17 mouse cellular contexts compared by ENCODE assay signal in genomic region chr8:86765155-86765554, GRCm38 (mm10). TPM values are rescaled to one million over a fixed set of nuclear protein-coding genes. Genes with fewer than 3 reads are reported as not detected.
A peak's percentile ranks its signal among the peaks of the same experiment; 100 is the strongest.
DNase-seq lines count a peak whose midpoint lies in the region; ATAC-seq and TF ChIP-seq lines count a peak whose summit lies in the region.
"Had no signal": no experiment of that assay in that cellular context is flagged by ENCODE, and none has a peak within 500 bp of the region (broad histone marks: within the 10 kb centered on the region; RNA-seq: fewer than 3 reads in every experiment).

No protein-coding gene starts in this region.

- WGBS in liver, embryonic 12.5 days (ENCODE audit: insufficient replicate concordance) = 60% methylated on average over 10 of the region's 10 CpGs

- TF ChIP-seq POLR2A in MEL (IDR thresholded peaks at IDR 0.05; ENCODE audit: control insufficient read depth in 1 of 2, insufficient read depth in 1 of 2, low read depth in 1 of 2, low read length in 2 of 2, poor library complexity in 1 of 2) = no peak

- ATAC-seq in liver, embryonic 12.5 days = peak; percentile 82
- ATAC-seq: intestine, postnatal 0 days had no signal

- H3K9me3 ChIP-seq in MEL (replicated peaks; ENCODE audit: insufficient read depth, low read length) = no peaks in the 10 kb centered on the region
- no peaks in the 10 kb centered on the region for H3K9me3 ChIP-seq in liver, embryonic 12.5 days (replicated peaks)
- H3K9me3 ChIP-seq: embryonic facial prominence, embryonic 13.5 days; forebrain, embryonic 12.5 days; heart, embryonic 12.5 days had no signal

- H3K27me3 ChIP-seq in MEL (ENCODE audit: control insufficient read depth in 1 of 2, insufficient read depth in 2 of 2, low read length in 2 of 2) = no peaks in the 10 kb centered on the region; a peak in 2 of 4 replicates
- peaks cover 39% of the 10 kb centered on the region for H3K27me3 ChIP-seq in liver, embryonic 12.5 days (replicated peaks)
- H3K27me3 ChIP-seq: embryonic facial prominence, embryonic 13.5 days; forebrain, embryonic 12.5 days; heart, embryonic 12.5 days had no signal

- H3K27ac ChIP-seq in MEL (ENCODE audit: control insufficient read depth, low read depth, low read length) = no peak overlapping the region
- H3K27ac ChIP-seq in liver, embryonic 12.5 days = no peak overlapping the region
- H3K27ac ChIP-seq: embryonic facial prominence, embryonic 13.5 days; forebrain, embryonic 12.5 days had no signal

- H3K4me3 ChIP-seq in MEL (ENCODE audit: control insufficient read depth in 1 of 2, insufficient read depth in 1 of 2, low read depth in 2 of 2, low read length in 2 of 2) = no peak overlapping the region
- H3K4me3 ChIP-seq in liver, embryonic 12.5 days = no peak overlapping the region
- H3K4me3 ChIP-seq: embryonic facial prominence, embryonic 13.5 days; forebrain, embryonic 12.5 days; heart, embryonic 12.5 days had no signal

- H3K79me2 ChIP-seq in MEL (ENCODE audit: control insufficient read depth, insufficient read depth, low read length, poor library complexity) = no peaks in the 10 kb centered on the region

- TF ChIP-seq CTCF in MEL (IDR thresholded peaks at IDR 0.05 in 2 of 3, conservative IDR thresholded peaks at IDR 0.05 in 1 of 3; ENCODE audit: control insufficient read depth in 1 of 3, insufficient read depth in 1 of 3, low read depth in 2 of 3, low read length in 3 of 3, poor library complexity in 1 of 3, severe bottlenecking in 1 of 3) = no peak

- peaks cover 0 to 10% of the 10 kb centered on the region in 2 experiments; a peak in 2 of 4 replicates for H3K36me3 ChIP-seq in MEL (ENCODE audit: control insufficient read depth in 1 of 2, insufficient read depth in 2 of 2, low read length in 2 of 2)
- no peaks in the 10 kb centered on the region for H3K36me3 ChIP-seq in liver, embryonic 12.5 days
- H3K36me3 ChIP-seq: embryonic facial prominence, embryonic 13.5 days; forebrain, embryonic 12.5 days; heart, embryonic 12.5 days had no signal

- peak overlapping the region; percentile 31 for H3K4me2 ChIP-seq in liver, embryonic 12.5 days
- H3K4me2 ChIP-seq: embryonic facial prominence, embryonic 13.5 days; forebrain, embryonic 12.5 days; heart, embryonic 12.5 days; lung, embryonic 14.5 days had no signal

- H3K9ac ChIP-seq in MEL (ENCODE audit: control insufficient read depth, low read depth, low read length, poor library complexity, severe bottlenecking) = no peak overlapping the region
- no peak overlapping the region for H3K9ac ChIP-seq in liver, embryonic 12.5 days
- H3K9ac ChIP-seq: embryonic facial prominence, embryonic 13.5 days; forebrain, embryonic 12.5 days; heart, embryonic 12.5 days; lung, embryonic 14.5 days had no signal

- peak; percentile 82 for DNase-seq in MEL (ENCODE audit: low read depth, low spot score)
- peak; percentile 59 for DNase-seq in c-Kit-negative CD71-positive TER-119-positive erythroid progenitor cells, embryonic 14.5 days (ENCODE audit: low read depth, low spot score)
- DNase-seq in spleen, postnatal 14 days (ENCODE audit: low spot score in 2 of 2) = peak; percentile 17 to 29
- no peak for DNase-seq in ovary, postnatal 10 days (ENCODE audit: low spot score)
- DNase-seq in frontal cortex, postnatal 14 days (ENCODE audit: low spot score in 2 of 2) = no peak
- no peak for DNase-seq in layer of hippocampus, adult 11-12 months (ENCODE audit: low spot score)
- DNase-seq: cerebellum, postnatal 36 days; gastrocnemius, postnatal 10 days; kidney, postnatal 25 days; left cerebral cortex, postnatal 4 days; lung, embryonic 14.5 days had no signal

- peak in 1 of 2 experiments; percentile 15; a peak in 1 of 4 replicates for TF ChIP-seq EP300 in MEL (IDR thresholded peaks at IDR 0.05; ENCODE audit: low read depth in 1 of 2, low read length in 2 of 2)

- no peak for TF ChIP-seq RAD21 in MEL (IDR thresholded peaks at IDR 0.05; ENCODE audit: low read depth, low read length)

- peaks cover 5 to 23% of the 10 kb centered on the region in 2 experiments for H3K4me1 ChIP-seq in MEL (ENCODE audit: control insufficient read depth in 1 of 2, insufficient read depth in 2 of 2, low read length in 2 of 2)
- peaks cover 17% of the 10 kb centered on the region for H3K4me1 ChIP-seq in liver, embryonic 12.5 days
- H3K4me1 ChIP-seq: forebrain, embryonic 12.5 days had no signal

TF ChIP-seq in MEL, 35 proteins besides CTCF, POLR2A, EP300 and RAD21:
- TF ChIP-seq SMC3 (IDR thresholded peaks at IDR 0.05; ENCODE audit: low read depth, low read length) (no peak), MAX (IDR thresholded peaks at IDR 0.05; ENCODE audit: low read length) (peak; percentile 89), MAZ (IDR thresholded peaks at IDR 0.05; ENCODE audit: low read depth, low read length) (no peak), POLR2AphosphoS5 (IDR thresholded peaks at IDR 0.05; ENCODE audit: borderline replicate concordance, low read depth, low read length) (no peak), RCOR1 (IDR thresholded peaks at IDR 0.05; ENCODE audit: low read depth, low read length) (no peak), BHLHE40 (IDR thresholded peaks at IDR 0.05; ENCODE audit: borderline replicate concordance, low read depth, low read length) (peak; percentile 70), MXI1 (IDR thresholded peaks at IDR 0.05; ENCODE audit: low read depth, low read length) (peak; percentile 60; the same call in 1 of the 2 replicates), USF1 (IDR thresholded peaks at IDR 0.05; ENCODE audit: low read depth, low read length) (0 out of 2 replicates have a peak, but pooled peaks have one; percentile 43), NRF1 (IDR thresholded peaks at IDR 0.05; ENCODE audit: insufficient read depth, low read depth, low read length, poor library complexity, severe bottlenecking) (peak; percentile 58), MYC (IDR thresholded peaks at IDR 0.05; ENCODE audit: low read depth, low read length) (peak; percentile 96), SIN3A (IDR thresholded peaks at IDR 0.05; ENCODE audit: low read length) (0 out of 2 replicates have a peak, but pooled peaks have one; percentile 25), HCFC1 (IDR thresholded peaks at IDR 0.05; ENCODE audit: low read depth, low read length) (no peak)

RNA-seq across cellular contexts. Expression of gene Siah1a, which starts 19.4 kb away (rescaled TPM):
- 8.3 and 8.9 TPM in 2 replicates for total RNA-seq in MEL (2012; rRNA removed)
- polyA plus RNA-seq in MEL (2012; ENCODE audit: insufficient read depth in 1 of 2, insufficient read length in 2 of 2, low read depth in 1 of 2, low replicate concordance in 2 of 2, missing spikeins in 1 of 2) = 10 to 100 TPM in 1 of 2 experiments, not detected in 1; 12.2 TPM
- polyA plus RNA-seq in liver, embryonic 12.5 days (2016; fragmentation: Nextera tagmentation; extraction: Ambion mirVana) = 20.3 and 21.3 TPM in 2 replicates

RNA-seq across cellular contexts. Expression of gene Gm10638, which starts 19.7 kb away (rescaled TPM):
- total RNA-seq in MEL (2012; rRNA removed) = 0.20 and 0.23 TPM in 2 replicates
- under 1 TPM in 1 of 2 experiments, not detected in 1; 0.52 TPM for polyA plus RNA-seq in MEL (2012; ENCODE audit: insufficient read depth in 1 of 2, insufficient read length in 2 of 2, low read depth in 1 of 2, low replicate concordance in 2 of 2, missing spikeins in 1 of 2)
- polyA plus RNA-seq in liver, embryonic 12.5 days (2016; fragmentation: Nextera tagmentation; extraction: Ambion mirVana) = 1.8 and 2.8 TPM in 2 replicates
- total RNA-seq: monocyte, adult 5-6 weeks had no signal

Comparison
In these comparisons a context has a peak if more than half of its experiments do, and no peak if none do; other contexts are left out.
1. DNase-seq: peak in MEL (single experiment), c-Kit-negative CD71-positive TER-119-positive erythroid progenitor cells, embryonic 14.5 days (single experiment) and spleen, postnatal 14 days (2 of 2); none in ovary, postnatal 10 days (single experiment), frontal cortex, postnatal 14 days (0 of 2) and layer of hippocampus, adult 11-12 months (single experiment).